Mouse (Mus musculus): ENCODE data around the gene Psmc3ip. TPM values are rescaled to one million over a fixed set of nuclear protein-coding genes. Genes with fewer than 3 reads are reported as not detected.

The Psmc3ip gene
- polyA plus RNA-seq, 1 experiment from 2014 or later: 10.6 TPM

GRCm38 (mm10) chr11:101069391-101070188, 25.6 kb downstream of the Psmc3ip start, which contains the start of gene Naglu:
TSS of gene Naglu (plus strand) at chr11:101070012.
- ATAC-seq (ENCODE audit: low FRiP score, low TSS enrichment): peak; percentile 85
- Histone ChIP-seq H3K9ac (ENCODE audit: low read length) (peak within 1 kb of the TSS; percentile 75), H3K27ac (replicated peaks) (peak within 1 kb of the TSS; percentile 61)

DNA sequence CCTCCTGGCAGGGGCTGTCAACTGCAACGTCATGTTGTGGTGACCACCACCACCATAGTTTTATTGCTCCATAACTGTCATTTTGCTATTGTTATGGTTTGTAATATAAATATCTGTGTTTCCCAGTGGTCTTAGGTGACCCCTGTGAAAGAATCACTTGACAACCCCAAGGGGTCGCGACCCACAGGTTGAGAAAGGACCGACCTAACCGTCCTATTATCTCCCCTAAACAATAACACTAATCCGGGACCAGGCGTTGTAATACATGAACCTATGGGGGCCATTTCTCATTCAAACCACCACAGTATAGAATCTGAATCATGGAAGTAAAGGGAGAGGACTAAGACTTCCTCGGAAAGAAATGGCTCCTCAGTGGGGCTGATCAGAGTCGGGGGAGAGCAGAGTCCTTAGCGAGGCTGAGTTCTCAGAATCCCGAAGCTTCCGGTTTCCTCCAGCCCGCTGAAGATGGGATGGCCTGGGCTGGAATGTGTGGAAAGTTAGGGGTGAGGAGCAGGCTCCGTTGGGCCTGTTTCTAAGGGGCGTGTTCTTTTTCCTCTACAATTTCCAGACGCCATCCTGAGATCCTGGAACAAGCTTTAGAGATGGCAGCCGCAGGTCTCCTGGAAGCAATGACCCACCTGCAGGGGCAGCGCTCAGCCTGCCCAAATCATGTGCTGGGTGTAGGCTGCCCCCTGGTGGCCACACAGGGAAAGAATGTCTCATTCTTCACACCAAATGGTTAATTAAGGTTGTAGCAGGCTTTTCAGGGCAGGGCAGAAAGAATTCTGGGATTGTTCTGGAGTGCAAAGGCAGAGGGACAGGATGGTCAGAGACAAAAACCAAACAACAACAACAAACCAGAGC, 28.5 kb downstream of the Psmc3ip start:
- 13% methylated on average over 18 of the region's 18 CpGs for WGBS
- Histone ChIP-seq H3K27me3 (ENCODE audit: control insufficient read depth, insufficient read depth, low read length) (no peaks in the 10 kb centered on the region), H3K9me3 (ENCODE audit: control insufficient read depth, low read length) (no peaks in the 10 kb centered on the region), H3K36me3 (ENCODE audit: control insufficient read depth, insufficient read depth, low read length) (peaks cover 3% of the 10 kb centered on the region; the same call in 1 of the 2 replicates), H3K4me1 (replicated peaks; ENCODE audit: control insufficient read depth, insufficient read depth) (peaks cover 21% of the 10 kb centered on the region), H3K27ac (replicated peaks) (peak overlapping the region; percentile 79), H3K4me3 (ENCODE audit: low read depth, low read length) (peak overlapping the region; percentile 15; the same call in 1 of the 2 replicates), H3K9ac (ENCODE audit: low read length) (peak overlapping the region; percentile 38; the same call in 1 of the 2 replicates), H3K4me2 (replicated peaks; ENCODE audit: low read depth) (peak overlapping the region; percentile 48)
- ATAC-seq (ENCODE audit: low FRiP score, low TSS enrichment): peak; percentile 13; the same call in 1 of the 2 replicates
- peak; percentile 89 for DNase-seq (ENCODE audit: low spot score)
- peak; percentile 100 for TF ChIP-seq CTCF (IDR thresholded peaks at IDR 0.05; ENCODE audit: low read depth)
- TF ChIP-seq EP300 (optimal IDR thresholded peaks at IDR 0.05): no peak

More at GRCm38 (mm10) chr11:101069391-101070188, 25.6 kb downstream of the Psmc3ip start, which contains the start of gene Naglu:
- peaks cover 1% of the 10 kb centered on the region; the same call in 1 of the 2 replicates for H3K4me1 ChIP-seq (replicated peaks; ENCODE audit: control insufficient read depth, insufficient read depth)
- peak; percentile 96 for DNase-seq (ENCODE audit: low spot score)
- no peaks in the 10 kb centered on the region; the same call in 1 of the 2 replicates for H3K36me3 ChIP-seq (ENCODE audit: control insufficient read depth, insufficient read depth, low read length)
- no peaks in the 10 kb centered on the region for H3K27me3 ChIP-seq (ENCODE audit: control insufficient read depth, insufficient read depth, low read length)
- 3% methylated on average over 35 of the region's 35 CpGs for WGBS
- peak within 1 kb of the TSS; percentile 99 for H3K4me2 ChIP-seq (replicated peaks; ENCODE audit: low read depth)
- TF ChIP-seq CTCF (IDR thresholded peaks at IDR 0.05; ENCODE audit: low read depth): no peak; the same call in 1 of the 2 replicates
- no peak for TF ChIP-seq EP300 (optimal IDR thresholded peaks at IDR 0.05)
- H3K9me3 ChIP-seq (ENCODE audit: control insufficient read depth, low read length): no peaks in the 10 kb centered on the region
- H3K4me3 ChIP-seq (ENCODE audit: low read depth, low read length): peak within 1 kb of the TSS; percentile 73

- 86% methylated on average over 9 of the region's 9 CpGs for WGBS
- DNase-seq (ENCODE audit: low spot score) (no peak), ATAC-seq (ENCODE audit: low FRiP score, low TSS enrichment) (no peak)
- no peak for TF ChIP-seq EP300 (optimal IDR thresholded peaks at IDR 0.05)
- no peak for TF ChIP-seq CTCF (IDR thresholded peaks at IDR 0.05; ENCODE audit: low read depth)
- Histone ChIP-seq H3K9ac (ENCODE audit: low read length) (no peak overlapping the region), H3K36me3 (ENCODE audit: control insufficient read depth, insufficient read depth, low read length) (0 out of 2 replicates have a peak, but pooled peaks cover 3% of the 10 kb centered on the region), H3K27ac (replicated peaks) (peak overlapping the region; percentile 31; the same call in 1 of the 2 replicates), H3K9me3 (ENCODE audit: control insufficient read depth, low read length) (no peaks in the 10 kb centered on the region), H3K27me3 (ENCODE audit: control insufficient read depth, insufficient read depth, low read length) (no peaks in the 10 kb centered on the region), H3K4me2 (replicated peaks; ENCODE audit: low read depth) (no peak overlapping the region), H3K4me3 (ENCODE audit: low read depth, low read length) (no peak overlapping the region), H3K4me1 (replicated peaks; ENCODE audit: control insufficient read depth, insufficient read depth) (peaks cover 21% of the 10 kb centered on the region)
Observed at GRCm38 (mm10) chr11:101065002-101065401, 30.2 kb downstream of the Psmc3ip start.

DNA sequence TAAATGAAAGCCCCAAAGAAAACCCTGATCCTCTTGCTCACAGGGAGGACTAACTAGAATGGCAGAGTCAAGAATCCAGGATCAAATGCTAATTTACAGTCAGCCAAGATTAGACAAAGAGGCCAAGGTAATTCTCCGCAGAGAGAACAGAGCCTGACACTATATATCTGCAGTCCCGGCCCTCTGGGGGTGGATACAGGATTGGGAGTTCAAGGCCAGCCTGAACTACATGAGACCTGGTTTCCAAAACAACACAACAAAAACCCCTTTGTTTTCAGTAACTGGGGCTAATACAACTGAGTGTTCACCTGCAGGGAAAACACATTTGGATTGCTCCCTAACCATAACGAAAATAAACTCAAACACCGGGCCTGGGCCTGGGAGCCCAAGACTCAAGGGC, 30.8 kb downstream of the Psmc3ip start:
- H3K27me3 ChIP-seq (ENCODE audit: control insufficient read depth, insufficient read depth, low read length): no peaks in the 10 kb centered on the region
- H3K27ac ChIP-seq (replicated peaks): peak overlapping the region; percentile 94
- WGBS: 62% methylated on average over 4 of the region's 4 CpGs
- H3K4me2 ChIP-seq (replicated peaks; ENCODE audit: low read depth): no peak overlapping the region
- H3K36me3 ChIP-seq (ENCODE audit: control insufficient read depth, insufficient read depth, low read length): 0 out of 2 replicates have a peak, but pooled peaks cover 3% of the 10 kb centered on the region
- ATAC-seq (ENCODE audit: low FRiP score, low TSS enrichment): no peak
- TF ChIP-seq CTCF (IDR thresholded peaks at IDR 0.05; ENCODE audit: low read depth): no peak
- no peak for TF ChIP-seq EP300 (optimal IDR thresholded peaks at IDR 0.05)
- DNase-seq (ENCODE audit: low spot score): no peak
- no peaks in the 10 kb centered on the region for H3K9me3 ChIP-seq (ENCODE audit: control insufficient read depth, low read length)
- no peak overlapping the region for H3K9ac ChIP-seq (ENCODE audit: low read length)
- peaks cover 21% of the 10 kb centered on the region for H3K4me1 ChIP-seq (replicated peaks; ENCODE audit: control insufficient read depth, insufficient read depth)
- no peak overlapping the region for H3K4me3 ChIP-seq (ENCODE audit: low read depth, low read length)

GRCm38 (mm10) chr11:101063676-101064327, 31.4 kb downstream of the Psmc3ip start:
- Histone ChIP-seq H3K4me1 (replicated peaks; ENCODE audit: control insufficient read depth, insufficient read depth) (peaks cover 21% of the 10 kb centered on the region), H3K4me2 (replicated peaks; ENCODE audit: low read depth) (no peak overlapping the region), H3K9ac (ENCODE audit: low read length) (peak overlapping the region; percentile 47), H3K27me3 (ENCODE audit: control insufficient read depth, insufficient read depth, low read length) (no peaks in the 10 kb centered on the region), H3K9me3 (ENCODE audit: control insufficient read depth, low read length) (no peaks in the 10 kb centered on the region), H3K27ac (replicated peaks) (peak overlapping the region; percentile 94), H3K4me3 (ENCODE audit: low read depth, low read length) (no peak overlapping the region), H3K36me3 (ENCODE audit: control insufficient read depth, insufficient read depth, low read length) (0 out of 2 replicates have a peak, but pooled peaks cover 3% of the 10 kb centered on the region)
- 11% methylated on average over 12 of the region's 12 CpGs for WGBS
- peak; percentile 83 for DNase-seq (ENCODE audit: low spot score)
- no peak for TF ChIP-seq EP300 (optimal IDR thresholded peaks at IDR 0.05)
- TF ChIP-seq CTCF (IDR thresholded peaks at IDR 0.05; ENCODE audit: low read depth): no peak
- ATAC-seq (ENCODE audit: low FRiP score, low TSS enrichment): peak; percentile 68

Data from stomach, postnatal 0 days (tissue).